ENCODE assay signal across 29 mouse cellular contexts in genomic region chr16:20530941-20531340, GRCm38 (mm10). TPM values are rescaled to one million over a fixed set of nuclear protein-coding genes. Genes with fewer than 3 reads are reported as not detected.
"Had no signal": no experiment of that assay in that cellular context is flagged by ENCODE, and none has a peak within 500 bp of the region (broad histone marks: within the 10 kb centered on the region; RNA-seq: fewer than 3 reads in every experiment).

No protein-coding gene starts in this region.

- H3K4me3 ChIP-seq: heart, embryonic 10.5 days; heart, embryonic 13.5 days; heart, embryonic 15.5 days; hindbrain, embryonic 13.5 days; hindbrain, embryonic 15.5 days; kidney, embryonic 15.5 days; left cerebral cortex, adult 2 months; limb, embryonic 10.5 days; limb, embryonic 12.5 days; liver, embryonic 13.5 days; liver, embryonic 15.5 days had no signal

- H3K9ac ChIP-seq: heart, embryonic 13.5 days; heart, embryonic 15.5 days; hindbrain, embryonic 13.5 days; hindbrain, embryonic 15.5 days; kidney, embryonic 15.5 days; limb, embryonic 12.5 days; liver, embryonic 13.5 days; liver, embryonic 15.5 days had no signal

- H3K27ac ChIP-seq: heart, embryonic 10.5 days; heart, embryonic 13.5 days; heart, embryonic 15.5 days; hindbrain, embryonic 13.5 days; hindbrain, embryonic 15.5 days; hindbrain, postnatal 0 days; kidney, embryonic 15.5 days; kidney, postnatal 0 days; left cerebral cortex, adult 2 months; limb, embryonic 10.5 days; limb, embryonic 12.5 days; liver, embryonic 13.5 days; liver, embryonic 15.5 days had no signal

- H3K27me3 ChIP-seq: heart, embryonic 13.5 days; heart, embryonic 15.5 days; hindbrain, embryonic 13.5 days; hindbrain, embryonic 15.5 days; kidney, embryonic 15.5 days; limb, embryonic 12.5 days; liver, embryonic 13.5 days; liver, embryonic 15.5 days had no signal

- ATAC-seq: hindbrain, postnatal 0 days; intestine, embryonic 16.5 days had no signal

- DNase-seq: gastrocnemius, postnatal 14 days; gastrocnemius, postnatal 36 days; heart, adult 18-20 months; heart, postnatal 14 days; heart, postnatal 36 days; kidney, adult 11 months; kidney, adult 2 months; kidney, adult 9 months; kidney, postnatal 14 days; kidney, postnatal 36 days; layer of hippocampus, adult 9-11 months; layer of hippocampus, postnatal 36 days; liver; liver, embryonic 13.5 days had no signal

- H3K4me1 ChIP-seq: heart, embryonic 10.5 days; hindbrain, embryonic 13.5 days; limb, embryonic 12.5 days had no signal

- H3K9me3 ChIP-seq: heart, embryonic 10.5 days; heart, embryonic 13.5 days; heart, embryonic 15.5 days; hindbrain, embryonic 13.5 days; hindbrain, embryonic 15.5 days; kidney, embryonic 15.5 days; limb, embryonic 10.5 days; limb, embryonic 12.5 days; liver, embryonic 13.5 days; liver, embryonic 15.5 days had no signal

- H3K4me2 ChIP-seq: heart, embryonic 13.5 days; heart, embryonic 15.5 days; hindbrain, embryonic 13.5 days; hindbrain, embryonic 15.5 days; kidney, embryonic 15.5 days; limb, embryonic 12.5 days; liver, embryonic 11.5 days; liver, embryonic 13.5 days; liver, embryonic 15.5 days had no signal

RNA-seq across cellular contexts. Expression of gene Vwa5b2, which starts 58.3 kb away (rescaled TPM):
- total RNA-seq: gastrocnemius, postnatal 36 days; heart, postnatal 14 days had no signal
- polyA plus RNA-seq: heart, postnatal 0 days had no signal
